ENCODE assay signal across 25 mouse cellular contexts in the genomic region with DNA sequence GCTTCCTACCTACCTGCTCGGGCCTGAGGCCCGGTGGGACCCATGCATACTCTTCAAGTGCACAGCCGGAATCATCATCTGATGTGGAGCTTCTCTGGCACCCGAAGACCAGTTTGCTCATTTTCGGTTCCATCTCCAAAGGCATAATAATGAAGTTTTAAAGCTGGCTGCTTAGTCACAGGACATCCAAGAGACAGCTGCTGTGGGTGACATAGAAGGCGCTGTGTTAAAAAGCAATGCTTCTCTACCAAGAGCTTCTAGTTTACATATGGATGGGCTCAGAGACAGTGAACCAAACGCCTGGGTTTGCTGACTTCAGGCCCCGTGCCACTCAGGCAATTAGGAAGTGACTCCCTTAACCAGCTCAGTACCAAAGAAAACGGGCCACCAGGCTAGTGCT.
A peak's percentile ranks its signal among the peaks of the same experiment; 100 is the strongest.
DNase-seq lines count a peak whose midpoint lies in the region; ATAC-seq and TF ChIP-seq lines count a peak whose summit lies in the region.
"Had no signal": no experiment of that assay in that cellular context is flagged by ENCODE, and none has a peak within 500 bp of the region (broad histone marks: within the 10 kb centered on the region; RNA-seq: fewer than 3 reads in every experiment).

No protein-coding gene starts in this region.

- no peak overlapping the region for H3K4me3 ChIP-seq in heart, embryonic 13.5 days
- no peak overlapping the region for H3K4me3 ChIP-seq in heart, adult 2 months
- peak overlapping the region; percentile 6; the same call in 1 of the 2 replicates for H3K4me3 ChIP-seq in layer of hippocampus, adult 2 months
- no peak overlapping the region for H3K4me3 ChIP-seq in CH12.LX (replicated peaks in 1 of 3; ENCODE audit: low read depth in 2 of 3, low read length in 2 of 3, poor library complexity in 1 of 3)
- H3K4me3 ChIP-seq in stomach, embryonic 14.5 days (ENCODE audit: low read depth, low read length): no peak overlapping the region
- no peak overlapping the region for H3K4me3 ChIP-seq in forebrain, postnatal 0 days (ENCODE audit: low read depth, low read length)
- H3K4me3 ChIP-seq: forebrain, embryonic 13.5 days; hindbrain, embryonic 13.5 days; megakaryocyte, embryonic 14.5 days; neural tube, embryonic 13.5 days had no signal

- TF ChIP-seq POLR2A in heart, adult 2 months (IDR thresholded peaks at IDR 0.05; ENCODE audit: insufficient read depth, low read depth, low read length): no peak
- TF ChIP-seq POLR2A in CH12.LX (IDR thresholded peaks at IDR 0.05; ENCODE audit: low read depth, low read length): no peak

- dilution Hi-C loops in CH12.LX (cut with MboI; ENCODE audit: extremely low pct_ligation_motif_present, extremely low pct_unique_long_range_greater_than_20kb, low sequenced_read_pairs): no loop called here

- no peak overlapping the region; the same call in 1 of the 2 replicates for H3K4me2 ChIP-seq in heart, embryonic 13.5 days
- peak overlapping the region; percentile 47 for H3K4me2 ChIP-seq in CH12.LX (ENCODE audit: insufficient read depth, low read depth, poor library complexity, severe bottlenecking)
- H3K4me2 ChIP-seq in stomach, embryonic 14.5 days (replicated peaks; ENCODE audit: low read depth, low read length): no peak overlapping the region
- no peak overlapping the region for H3K4me2 ChIP-seq in forebrain, postnatal 0 days (ENCODE audit: low read depth)
- H3K4me2 ChIP-seq: forebrain, embryonic 13.5 days; hindbrain, embryonic 13.5 days; neural tube, embryonic 13.5 days had no signal

- no peak for TF ChIP-seq EP300 in heart, adult 2 months (IDR thresholded peaks at IDR 0.05; ENCODE audit: insufficient read depth, low read depth, low read length)
- TF ChIP-seq EP300 in CH12.LX (IDR thresholded peaks at IDR 0.05; ENCODE audit: low read length): no peak

- peaks cover 7% of the 10 kb centered on the region for H3K79me2 ChIP-seq in heart, adult 2 months (replicated peaks; ENCODE audit: control insufficient read depth, insufficient read depth, low read length)
- no peaks in the 10 kb centered on the region for H3K79me2 ChIP-seq in CH12.LX (replicated peaks; ENCODE audit: control insufficient read depth, extremely low read depth, insufficient read depth, poor library complexity, severe bottlenecking)

- H3K4me1 ChIP-seq in heart, embryonic 13.5 days: peaks cover 65% of the 10 kb centered on the region
- peaks cover 8% of the 10 kb centered on the region for H3K4me1 ChIP-seq in heart, adult 2 months (ENCODE audit: control insufficient read depth, insufficient read depth, low read length)
- peaks cover 11 to 39% of the 10 kb centered on the region in 2 experiments; a peak in 3 of 4 replicates for H3K4me1 ChIP-seq in CH12.LX (ENCODE audit: control insufficient read depth in 1 of 2, insufficient read depth in 2 of 2)
- peaks cover 14% of the 10 kb centered on the region; the same call in 1 of the 2 replicates for H3K4me1 ChIP-seq in stomach, embryonic 14.5 days (ENCODE audit: control insufficient read depth, insufficient read depth, low read length)
- H3K4me1 ChIP-seq in forebrain, postnatal 0 days (ENCODE audit: insufficient read depth): no peaks in the 10 kb centered on the region; the same call in 1 of the 2 replicates

- H3K9ac ChIP-seq in heart, embryonic 13.5 days: peak overlapping the region; percentile 56
- no peak overlapping the region for H3K9ac ChIP-seq in heart, adult 2 months (ENCODE audit: low read depth, low read length)
- no peak overlapping the region for H3K9ac ChIP-seq in CH12.LX (ENCODE audit: insufficient read depth, low read depth)
- no peak overlapping the region for H3K9ac ChIP-seq in stomach, embryonic 14.5 days (replicated peaks; ENCODE audit: low read depth, low read length)
- H3K9ac ChIP-seq in forebrain, postnatal 0 days: no peak overlapping the region
- H3K9ac ChIP-seq: forebrain, embryonic 13.5 days; hindbrain, embryonic 13.5 days; neural tube, embryonic 13.5 days had no signal

- DNase-seq in heart, adult 2 months: no peak
- DNase-seq in layer of hippocampus, adult 2 months (ENCODE audit: low spot score in 2 of 2): no peak
- DNase-seq in layer of hippocampus, adult 9-10 months (ENCODE audit: low spot score): no peak
- no peak for DNase-seq in CH12.LX (ENCODE audit: extremely low read depth)
- no peak for DNase-seq in forebrain, postnatal 0 days
- DNase-seq: adrenal gland, adult 8-10 months; cerebellum, adult 2 months; cerebellum, postnatal 25 days; gastrocnemius, postnatal 10 days; heart, adult 18-20 months; heart, postnatal 14 days; kidney, adult 9 months; kidney, postnatal 25 days; layer of hippocampus, adult 9-11 months; left cerebral cortex, postnatal 4 days; retina, postnatal 1 day; thymus, adult 18-20 months; thymus, postnatal 36 days had no signal

- intact Hi-C loops in heart, adult 2 months (cut with DNase I): no loop called here

- H3K27me3 ChIP-seq in heart, embryonic 13.5 days (replicated peaks): no peaks in the 10 kb centered on the region
- no peaks in the 10 kb centered on the region for H3K27me3 ChIP-seq in heart, adult 2 months (ENCODE audit: control insufficient read depth, insufficient read depth, low read length)
- no peaks in the 10 kb centered on the region for H3K27me3 ChIP-seq in CH12.LX (replicated peaks)
- H3K27me3 ChIP-seq in stomach, embryonic 14.5 days (ENCODE audit: control insufficient read depth, insufficient read depth, low read length): no peaks in the 10 kb centered on the region
- H3K27me3 ChIP-seq in forebrain, postnatal 0 days (ENCODE audit: insufficient read depth, low read length): peaks cover 3% of the 10 kb centered on the region; the same call in 1 of the 2 replicates
- H3K27me3 ChIP-seq: megakaryocyte, embryonic 14.5 days had no signal

- H3K9me3 ChIP-seq in heart, embryonic 13.5 days: 0 out of 2 replicates have a peak, but pooled peaks cover 4% of the 10 kb centered on the region
- no peaks in the 10 kb centered on the region for H3K9me3 ChIP-seq in CH12.LX (replicated peaks; ENCODE audit: low read length)
- H3K9me3 ChIP-seq in stomach, embryonic 14.5 days (ENCODE audit: control insufficient read depth, low read depth, low read length): no peaks in the 10 kb centered on the region
- no peaks in the 10 kb centered on the region for H3K9me3 ChIP-seq in forebrain, postnatal 0 days (ENCODE audit: low read length)
- H3K9me3 ChIP-seq: forebrain, embryonic 13.5 days; hindbrain, embryonic 13.5 days had no signal

- in situ Hi-C loops in CH12.LX (cut with MboI; ENCODE audit: low pct_ligation_motif_present, low pct_unique_long_range_greater_than_20kb, low sequenced_read_pairs): loop anchor here (10.0 kb wide), 2 partner anchors 62 to 202 kb away; no protein-coding TSS in a partner anchor

- peak overlapping the region; percentile 32; the same call in 1 of the 2 replicates for H3K27ac ChIP-seq in heart, embryonic 13.5 days (replicated peaks)
- no peak overlapping the region for H3K27ac ChIP-seq in heart, adult 2 months
- peak overlapping the region; percentile 63 for H3K27ac ChIP-seq in layer of hippocampus, adult 2 months
- no peak overlapping the region for H3K27ac ChIP-seq in CH12.LX (ENCODE audit: insufficient read depth, low read depth)
- peak overlapping the region; percentile 33; the same call in 1 of the 2 replicates for H3K27ac ChIP-seq in stomach, embryonic 14.5 days (ENCODE audit: low read length)
- H3K27ac ChIP-seq in forebrain, postnatal 0 days (ENCODE audit: low read depth, low read length): no peak overlapping the region
- H3K27ac ChIP-seq: forebrain, embryonic 13.5 days; hindbrain, embryonic 13.5 days; neural tube, embryonic 13.5 days had no signal

- WGBS in heart, embryonic 13.5 days: 34% methylated on average over 9 of the region's 9 CpGs
- 48% methylated on average over 9 of the region's 9 CpGs for WGBS in heart, adult 2 months
- WGBS in stomach, embryonic 14.5 days: 38% methylated on average over 9 of the region's 9 CpGs
- WGBS in forebrain, postnatal 0 days: 35% methylated on average over 9 of the region's 9 CpGs

- TF ChIP-seq CTCF in heart, adult 2 months (IDR thresholded peaks at IDR 0.05): no peak
- no peak for TF ChIP-seq CTCF in layer of hippocampus, adult 2 months (conservative IDR thresholded peaks at IDR 0.05)
- no peak for TF ChIP-seq CTCF in CH12.LX (conservative IDR thresholded peaks at IDR 0.05 in 1 of 2, IDR thresholded peaks at IDR 0.05 in 1 of 2; ENCODE audit: low read depth in 2 of 2, low read length in 2 of 2)
- no peak for TF ChIP-seq CTCF in forebrain, postnatal 0 days (IDR thresholded peaks at IDR 0.05; ENCODE audit: low read depth)

- no peak for ATAC-seq in heart, embryonic 13.5 days (ENCODE audit: extremely low read depth, insufficient number of reproducible peaks, low FRiP score, low TSS enrichment)
- no peak for ATAC-seq in stomach, embryonic 14.5 days (ENCODE audit: insufficient number of reproducible peaks, insufficient read depth, low FRiP score, low read depth)
- no peak for ATAC-seq in forebrain, postnatal 0 days
- ATAC-seq: activated CD4-positive, CD25-positive, alpha-beta regulatory T cell, adult 4 months; forebrain, embryonic 13.5 days had no signal

- no peak for TF ChIP-seq RAD21 in CH12.LX (IDR thresholded peaks at IDR 0.05; ENCODE audit: low read depth, low read length)

- H3K36me3 ChIP-seq in heart, embryonic 13.5 days: peaks cover 45% of the 10 kb centered on the region
- H3K36me3 ChIP-seq in heart, adult 2 months (ENCODE audit: control insufficient read depth, insufficient read depth, low read length): peaks cover 18% of the 10 kb centered on the region
- peaks cover 0 to 4% of the 10 kb centered on the region in 2 experiments for H3K36me3 ChIP-seq in CH12.LX (replicated peaks in 1 of 2; ENCODE audit: control insufficient read depth in 1 of 2, insufficient read depth in 1 of 2, low read length in 1 of 2)
- peaks cover 11% of the 10 kb centered on the region for H3K36me3 ChIP-seq in stomach, embryonic 14.5 days (ENCODE audit: control insufficient read depth, insufficient read depth, low read length)
- H3K36me3 ChIP-seq in forebrain, postnatal 0 days (ENCODE audit: insufficient read depth): no peaks in the 10 kb centered on the region

TF ChIP-seq in CH12.LX, 34 proteins besides CTCF, POLR2A, EP300 and RAD21:
- TF ChIP-seq E2F4 (IDR thresholded peaks at IDR 0.05; ENCODE audit: insufficient replicate concordance, low read depth, low read length): no peak
- no peak for TF ChIP-seq ZC3H11A (IDR thresholded peaks at IDR 0.05; ENCODE audit: low read depth, low read length)

Comparison
In these comparisons a context has a peak if more than half of its experiments do, and no peak if none do; other contexts are left out.
1. H3K27ac ChIP-seq: peak in heart, embryonic 13.5 days (single experiment), layer of hippocampus, adult 2 months (single experiment) and stomach, embryonic 14.5 days (single experiment); none in heart, adult 2 months (single experiment), CH12.LX (single experiment) and forebrain, postnatal 0 days (single experiment).